Mouse (Mus musculus) intestine, embryonic 14.5 days (tissue): ENCODE results near the gene Srl. TPM values are rescaled to one million over a fixed set of nuclear protein-coding genes. Genes with fewer than 3 reads are reported as not detected.
A peak's percentile ranks its signal among the peaks of the same experiment; 100 is the strongest.

Experiments
- ATAC-seq: fragments of 200-750 bp; cut with Nextera tagmentation; replicated peaks from 2 replicates; pipeline ENCODE4 v1.8.0; 2017; ENCODE audit warnings: low read depth, moderate number of reproducible peaks, moderate TSS enrichment, moderate library complexity; ENCODE audit not compliant: low FRiP score, low TSS enrichment
- DNase-seq: peaks from one replicate; pipeline ENCODE4 v3.0.0-alpha.2; 2018; ENCODE audit warnings: low spot score
- H3K27ac ChIP-seq: fragments of 300-500 bp; sonication (generic); 2 replicates; pipeline ENCODE4 v1.5.1; 2014; ENCODE audit warnings: low read depth, mild to moderate bottlenecking, control low read depth
- H3K27me3 ChIP-seq: fragments of 300-500 bp; sonication (generic); replicated peaks from 2 replicates; pipeline ENCODE4 v1.6.1; 2014; ENCODE audit warnings: low read length, control low read depth; ENCODE audit not compliant: control insufficient read depth, insufficient read depth
- H3K36me3 ChIP-seq: fragments of 300-500 bp; sonication (generic); 2 replicates; pipeline ENCODE4 v1.6.1; 2014; ENCODE audit warnings: low read length, control low read depth; ENCODE audit not compliant: control insufficient read depth, insufficient read depth
- H3K4me1 ChIP-seq: fragments of 300-500 bp; sonication (generic); replicated peaks from 2 replicates; pipeline ENCODE4 v1.6.1; 2014; ENCODE audit warnings: low read length, control low read depth, mixed read lengths; ENCODE audit not compliant: control insufficient read depth, insufficient read depth
- H3K4me2 ChIP-seq: fragments of 300-500 bp; sonication (generic); 2 replicates; pipeline ENCODE4 v1.6.1; 2014; ENCODE audit warnings: low read length
- H3K4me3 ChIP-seq: fragments of 300-500 bp; sonication (generic); 2 replicates; pipeline ENCODE4 v1.5.1; 2014; ENCODE audit warnings: low read depth, low read length, control low read depth, mixed read lengths
- H3K9ac ChIP-seq: fragments of 300-500 bp; sonication (generic); 2 replicates; pipeline ENCODE4 v1.6.1; 2014; ENCODE audit warnings: mild to moderate bottlenecking, low read length
- H3K9me3 ChIP-seq: fragments of 300-500 bp; sonication (generic); 2 replicates; pipeline ENCODE4 v1.6.1; 2016; ENCODE audit warnings: low read length, control low read depth; ENCODE audit not compliant: control insufficient read depth
- WGBS: fragments of 180-500 bp; shearing (Covaris S2); extraction: QIAGEN DNeasy Blood & Tissue Kit; methylation state at CpG from one replicate; pipeline ENCODE4 v1.1.7; 2014; 5-methylcytosine and 5-hydroxymethylcytosine counted together
- polyA plus RNA-seq: library from polyadenylated mRNA; unstranded; fragments of >200 nt; fragmentation: Nextera tagmentation; extraction: Ambion mirVana; gene quantifications from 2 replicates; pipeline ENCODE4 v1.2.1, GENCODE M21; 2014

The Srl gene
- polyA plus RNA-seq, 1 experiment from 2014 or later = 13.1 TPM

- DNase-seq (peak; percentile 94), ATAC-seq (peak; percentile 82)
- no peaks in the 10 kb centered on the region for H3K9me3 ChIP-seq
- H3K9ac ChIP-seq = peak overlapping the region; percentile 87
- H3K4me3 ChIP-seq = peak overlapping the region; percentile 90
- H3K27me3 ChIP-seq = no peaks in the 10 kb centered on the region
- peaks cover 25% of the 10 kb centered on the region for H3K4me1 ChIP-seq
- peak overlapping the region; percentile 95 for H3K27ac ChIP-seq
- H3K36me3 ChIP-seq = no peaks in the 10 kb centered on the region
- peak overlapping the region; percentile 94 for H3K4me2 ChIP-seq
- 0% methylated on average over 38 of the region's 38 CpGs for WGBS
Observed at GRCm38 (mm10) chr16:4558384-4558979, 16.9 kb upstream of the Srl start.

GRCm38 (mm10) chr16:4557949-4558348 lies 16.3 kb upstream of the Srl start:
- peaks cover 31% of the 10 kb centered on the region for H3K4me1 ChIP-seq
- no peaks in the 10 kb centered on the region for H3K36me3 ChIP-seq
- peak overlapping the region; percentile 90 for H3K4me3 ChIP-seq
- H3K9me3 ChIP-seq = no peaks in the 10 kb centered on the region
- WGBS = under 1% methylated on average over 19 of the region's 19 CpGs
- no peaks in the 10 kb centered on the region for H3K27me3 ChIP-seq
- ATAC-seq = peak; percentile 54
- peak overlapping the region; percentile 95 for H3K27ac ChIP-seq
- H3K4me2 ChIP-seq = peak overlapping the region; percentile 94
- peak; percentile 81 for DNase-seq
- H3K9ac ChIP-seq = peak overlapping the region; percentile 87

DNA sequence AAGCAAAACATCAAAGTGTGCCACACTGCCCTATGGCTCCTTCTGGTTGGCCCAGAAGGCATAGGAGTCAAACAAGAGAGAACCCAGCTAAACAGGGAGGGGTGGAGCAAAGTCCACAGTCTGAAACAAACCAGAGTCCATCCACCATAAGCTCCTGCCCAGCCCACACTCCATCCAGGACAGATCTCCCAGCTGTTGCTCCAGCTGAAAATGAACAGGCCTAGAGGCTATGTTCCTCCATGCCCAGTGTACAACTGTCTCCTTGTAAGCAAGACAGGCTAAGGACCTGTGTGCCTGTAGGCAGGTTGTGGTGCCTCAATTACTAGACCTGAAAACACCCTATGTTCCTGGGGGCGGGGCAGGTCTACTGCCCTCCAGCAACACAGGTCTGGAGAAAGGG lies 15.5 kb upstream of the Srl start:
- peaks cover 39% of the 10 kb centered on the region for H3K4me1 ChIP-seq
- peak; percentile 71 for DNase-seq
- H3K4me2 ChIP-seq = peak overlapping the region; percentile 94
- H3K36me3 ChIP-seq = no peaks in the 10 kb centered on the region
- no peaks in the 10 kb centered on the region for H3K27me3 ChIP-seq
- H3K4me3 ChIP-seq = peak overlapping the region; percentile 90
- no peaks in the 10 kb centered on the region for H3K9me3 ChIP-seq
- 0 out of 2 replicates have a peak, but pooled peaks have one; percentile 6 for ATAC-seq
- H3K9ac ChIP-seq = peak overlapping the region; percentile 87; the same call in 1 of the 2 replicates
- 81% methylated on average over 1 of the region's 1 CpGs for WGBS
- peak overlapping the region; percentile 95 for H3K27ac ChIP-seq

DNA sequence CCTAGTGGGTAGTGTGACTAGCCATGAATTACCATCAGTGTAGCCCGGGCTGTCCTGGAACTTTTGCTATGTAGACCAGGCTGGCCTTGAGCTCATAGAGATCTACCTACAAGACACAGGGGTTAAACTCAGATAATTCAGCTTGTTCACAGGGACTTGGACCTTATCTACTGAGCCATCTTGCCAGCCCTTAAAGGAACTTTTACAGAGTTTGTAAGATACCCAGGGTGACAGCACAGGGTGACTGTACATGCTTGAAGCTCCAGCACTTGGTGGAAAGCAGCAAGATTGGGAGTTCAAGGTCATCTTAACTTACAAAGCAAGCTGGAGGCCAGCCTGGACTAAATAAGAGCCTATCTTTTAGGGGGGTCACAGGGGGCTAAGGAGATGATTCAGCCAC lies 13.9 kb upstream of the Srl start:
- no peak overlapping the region for H3K4me3 ChIP-seq
- peaks cover 43% of the 10 kb centered on the region for H3K4me1 ChIP-seq
- H3K27me3 ChIP-seq = no peaks in the 10 kb centered on the region
- no peak overlapping the region for H3K4me2 ChIP-seq
- 100% methylated on average over 1 of the region's 1 CpGs for WGBS
- H3K27ac ChIP-seq = no peak overlapping the region
- no peaks in the 10 kb centered on the region for H3K9me3 ChIP-seq
- DNase-seq (no peak), ATAC-seq (no peak)
- peaks cover 13% of the 10 kb centered on the region for H3K36me3 ChIP-seq
- H3K9ac ChIP-seq = no peak overlapping the region

DNA sequence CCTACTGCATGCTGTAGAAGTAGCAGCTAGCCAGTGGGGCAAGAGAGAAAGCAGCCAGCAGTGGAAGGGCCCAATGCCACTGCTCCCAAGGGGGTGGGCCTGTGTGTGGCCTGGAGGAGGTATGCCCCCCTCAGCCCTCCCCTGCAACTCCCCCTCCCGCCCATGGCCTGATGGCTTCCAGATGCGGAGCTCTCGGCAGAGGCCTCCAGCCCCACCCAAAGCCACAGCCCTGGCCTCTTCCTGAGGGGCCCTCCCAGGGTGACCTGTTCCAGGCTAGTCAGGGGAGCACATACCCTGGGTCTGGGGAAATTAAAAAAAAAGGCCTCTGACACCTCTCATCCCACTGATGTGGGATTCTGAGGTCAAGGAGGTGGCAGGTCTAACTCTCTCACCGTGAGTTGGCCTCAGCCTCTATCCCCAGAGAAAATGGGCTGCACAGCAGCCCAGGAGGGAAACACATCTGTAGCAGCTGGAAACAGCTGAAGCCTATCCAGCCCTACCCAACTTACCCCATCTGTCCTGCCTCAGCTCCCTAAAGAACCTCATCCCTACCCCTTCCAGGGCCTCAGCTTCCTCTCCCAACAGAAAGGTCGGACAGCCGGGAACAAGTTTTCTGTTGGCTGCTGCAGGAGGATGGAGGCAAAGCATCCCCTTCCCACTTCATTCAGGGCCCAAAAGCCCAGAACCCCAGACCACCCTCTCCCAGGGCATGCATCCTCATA lies 11.4 kb upstream of the Srl start:
- Histone ChIP-seq H3K27ac (peak overlapping the region; percentile 87), H3K9me3 (no peaks in the 10 kb centered on the region), H3K4me1 (peaks cover 42% of the 10 kb centered on the region), H3K27me3 (no peaks in the 10 kb centered on the region), H3K36me3 (peaks cover 32% of the 10 kb centered on the region), H3K9ac (no peak overlapping the region), H3K4me3 (no peak overlapping the region), H3K4me2 (peak overlapping the region; percentile 27)
- WGBS = 15% methylated on average over 6 of the region's 6 CpGs
- peak; percentile 51; the same call in 1 of the 2 replicates for ATAC-seq
- DNase-seq = peak; percentile 75

DNA sequence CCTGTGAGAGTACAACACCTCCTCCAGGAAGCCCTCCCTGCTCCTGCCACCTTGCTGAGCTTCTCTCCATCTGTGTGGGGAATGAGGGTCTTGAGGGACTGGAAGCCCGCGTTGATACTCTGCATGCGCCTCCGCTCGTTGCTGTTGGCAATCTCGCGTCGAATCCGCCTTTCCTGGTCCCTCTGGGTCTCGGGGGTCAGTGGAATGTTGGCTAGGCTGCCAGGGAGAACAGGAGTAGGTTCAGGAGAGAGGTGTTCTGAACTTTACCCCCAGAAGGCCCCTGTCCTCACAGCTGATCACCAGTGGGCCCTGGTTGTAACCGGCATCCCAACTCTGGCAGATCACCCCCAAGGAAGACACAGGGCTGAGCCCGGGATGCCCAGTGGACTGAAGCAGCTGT lies 10.3 kb upstream of the Srl start:
- 0 out of 2 replicates have a peak overlapping the region, but pooled peaks have one; percentile 87 for H3K27ac ChIP-seq
- no peak overlapping the region for H3K9ac ChIP-seq
- ATAC-seq (no peak), DNase-seq (no peak)
- H3K4me1 ChIP-seq = peaks cover 31% of the 10 kb centered on the region
- H3K27me3 ChIP-seq = no peaks in the 10 kb centered on the region
- peaks cover 43% of the 10 kb centered on the region for H3K36me3 ChIP-seq
- no peaks in the 10 kb centered on the region for H3K9me3 ChIP-seq
- H3K4me3 ChIP-seq = no peak overlapping the region
- H3K4me2 ChIP-seq = no peak overlapping the region
- 88% methylated on average over 12 of the region's 12 CpGs for WGBS

DNA sequence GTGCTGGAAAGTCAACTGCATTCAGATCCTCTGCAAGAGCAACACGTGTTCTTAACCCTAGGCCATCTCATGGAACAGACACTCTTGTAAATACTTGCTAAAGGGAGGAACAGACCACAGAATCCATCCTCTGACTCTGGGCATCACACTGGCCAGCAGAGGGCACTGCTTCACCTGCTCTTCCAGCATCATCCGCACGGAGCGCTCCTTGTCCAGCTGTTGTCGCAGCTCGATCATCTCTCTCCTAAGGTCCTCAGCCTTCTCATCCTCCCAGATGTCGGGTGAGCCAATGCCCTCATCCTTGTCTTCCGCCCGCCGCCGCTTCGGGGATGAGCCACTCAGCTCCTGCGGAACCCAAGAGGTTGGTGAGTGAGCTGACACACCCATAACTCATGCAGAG lies 9.4 kb upstream of the Srl start:
- Histone ChIP-seq H3K9me3 (no peaks in the 10 kb centered on the region), H3K27ac (no peak overlapping the region), H3K4me2 (no peak overlapping the region), H3K36me3 (peaks cover 51% of the 10 kb centered on the region), H3K4me1 (peaks cover 31% of the 10 kb centered on the region), H3K9ac (no peak overlapping the region), H3K27me3 (no peaks in the 10 kb centered on the region), H3K4me3 (no peak overlapping the region)
- 28% methylated on average over 13 of the region's 13 CpGs for WGBS
- DNase-seq (peak; percentile 81), ATAC-seq (peak; percentile 22; the same call in 1 of the 2 replicates)

GRCm38 (mm10) chr16:4548953-4549688 lies 7.5 kb upstream of the Srl start:
- no peak overlapping the region for H3K4me2 ChIP-seq
- DNase-seq = peak; percentile 61
- no peaks in the 10 kb centered on the region for H3K9me3 ChIP-seq
- peak; percentile 66 for ATAC-seq
- H3K36me3 ChIP-seq = peaks cover 69% of the 10 kb centered on the region
- no peak overlapping the region; the same call in 1 of the 2 replicates for H3K27ac ChIP-seq
- no peaks in the 10 kb centered on the region for H3K27me3 ChIP-seq
- H3K4me3 ChIP-seq = no peak overlapping the region
- H3K4me1 ChIP-seq = peaks cover 28% of the 10 kb centered on the region
- no peak overlapping the region for H3K9ac ChIP-seq
- WGBS = 81% methylated on average over 18 of the region's 18 CpGs
